Mouse (Mus musculus): ENCODE measurements around the gene Lifr.
A peak's percentile ranks its signal among the peaks of the same experiment; 100 is the strongest.

Gene Lifr

DNA sequence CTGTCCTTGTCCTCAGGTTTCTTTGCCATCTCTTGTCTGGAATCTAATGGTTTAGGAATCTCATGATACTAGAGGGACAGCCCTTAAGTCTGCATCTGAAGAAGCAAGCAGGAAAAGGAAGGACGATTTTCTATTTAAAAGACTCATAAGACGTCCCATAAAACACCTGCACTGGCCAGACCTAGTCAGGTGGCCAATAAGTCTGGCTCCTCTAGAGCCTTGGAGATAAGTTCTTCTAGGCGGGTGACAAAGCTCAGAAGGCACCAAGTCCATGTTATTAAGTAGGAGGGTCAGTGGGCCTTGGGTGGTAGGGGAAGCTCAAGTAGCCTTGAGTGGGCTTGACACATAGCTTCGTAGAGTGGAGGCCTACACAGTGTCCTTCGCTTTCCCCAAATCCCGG lies 67.2 kb downstream of the Lifr start:
- no peak for DNase-seq (ENCODE audit: low spot score in 2 of 2)

GRCm38 (mm10) chr15:7159869-7160268 lies 69.5 kb downstream of the Lifr start:
- no peak for DNase-seq (ENCODE audit: low spot score in 2 of 2)

DNA sequence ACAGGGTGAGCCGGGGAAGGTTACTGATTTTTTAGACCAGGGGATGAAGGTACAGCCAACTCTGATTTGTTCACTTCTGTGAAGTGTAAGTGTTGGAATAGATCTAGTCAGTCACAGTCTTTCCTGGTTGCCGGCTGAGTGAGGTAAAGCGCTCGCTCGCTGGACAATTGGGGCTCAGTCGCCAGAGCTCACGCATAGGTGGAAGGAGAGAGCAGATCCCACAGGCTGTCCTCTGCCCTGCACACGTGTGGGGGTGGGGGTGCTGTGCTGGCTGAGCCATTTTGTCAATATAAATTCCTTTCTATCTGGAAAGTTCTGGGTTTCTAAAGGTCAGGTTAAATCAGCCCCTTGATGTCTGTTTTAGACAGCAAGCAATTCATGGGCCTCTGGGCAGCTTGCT lies 69.9 kb downstream of the Lifr start:
- DNase-seq (ENCODE audit: low spot score in 2 of 2), result no peak

- no peak for DNase-seq (ENCODE audit: low spot score in 2 of 2)
These were observed 73.4 kb downstream of the Lifr start for GRCm38 (mm10) chr15:7163851-7164250.

GRCm38 (mm10) chr15:7166735-7167134 lies 76.3 kb downstream of the Lifr start:
- no peak for DNase-seq (ENCODE audit: low spot score in 2 of 2)

DNA sequence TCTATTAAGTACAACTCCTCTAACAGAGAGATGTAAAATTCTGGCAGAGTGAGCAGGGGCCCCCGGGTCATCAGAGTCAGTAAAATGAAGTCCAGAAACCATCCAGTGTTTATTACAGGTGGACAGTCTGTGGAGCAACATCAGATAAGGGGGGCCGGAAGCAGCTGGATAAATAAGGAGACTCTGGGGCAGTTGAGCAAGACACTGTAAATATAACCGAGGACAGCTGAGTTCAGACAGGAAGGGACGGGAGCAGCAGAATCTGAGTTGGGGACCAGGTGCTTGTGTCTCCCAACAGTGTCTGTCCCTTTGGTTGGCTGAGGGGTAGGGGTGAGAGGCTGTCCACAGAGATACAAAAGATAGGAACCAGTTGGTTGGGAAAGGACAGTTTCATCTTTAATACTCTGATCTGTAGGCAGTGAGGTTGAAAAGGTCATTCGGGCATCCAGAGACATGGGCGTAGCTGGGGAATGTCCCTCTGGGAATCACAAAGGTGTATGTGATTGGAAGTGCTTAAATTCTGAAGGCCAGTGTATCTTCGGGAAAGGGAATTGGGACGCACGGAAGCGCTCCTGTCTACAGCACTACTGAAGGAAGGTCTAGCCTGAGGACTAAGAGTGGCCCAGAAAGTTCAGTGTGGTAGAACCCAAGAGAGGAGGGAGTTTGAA lies 77.0 kb downstream of the Lifr start:
- DNase-seq (ENCODE audit: low spot score in 2 of 2), result no peak

DNA sequence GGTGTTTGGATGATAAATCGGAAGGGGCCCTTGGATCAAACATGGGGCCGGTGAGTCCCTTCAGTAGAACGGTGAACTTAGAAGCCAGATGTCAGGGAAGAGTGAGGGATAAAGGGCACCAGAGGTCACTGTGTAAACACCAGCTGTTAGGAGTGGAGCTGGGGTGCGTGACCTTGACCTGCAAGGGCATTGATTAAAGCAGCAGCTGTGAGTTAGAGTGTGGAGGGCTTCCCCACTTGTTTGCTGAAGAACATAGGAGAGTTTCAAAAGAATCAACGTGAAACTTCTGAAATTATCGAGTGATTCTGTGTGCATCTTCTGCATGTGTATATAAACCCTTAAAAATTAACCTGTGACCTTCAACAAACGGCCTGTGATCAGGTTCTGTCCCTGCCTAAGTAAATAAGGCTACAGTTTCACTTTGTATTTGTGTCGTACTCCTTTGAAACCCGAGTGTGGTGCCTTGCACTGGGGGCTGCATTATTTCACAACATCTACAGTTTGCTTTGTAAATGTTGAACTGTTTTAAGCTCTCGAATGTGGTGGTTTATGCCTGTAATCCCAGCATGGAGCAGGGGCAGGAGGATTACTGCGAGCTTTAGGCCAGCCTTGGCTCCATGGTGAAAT lies 77.6 kb downstream of the Lifr start:
- no peak for DNase-seq (ENCODE audit: low spot score in 2 of 2)

GRCm38 (mm10) chr15:7172875-7173274 lies 82.5 kb downstream of the Lifr start:
- DNase-seq (ENCODE audit: low spot score in 2 of 2), result no peak

- DNase-seq (ENCODE audit: low spot score in 2 of 2), result no peak
These were observed 82.9 kb downstream of the Lifr start for GRCm38 (mm10) chr15:7173346-7173745.

DNA sequence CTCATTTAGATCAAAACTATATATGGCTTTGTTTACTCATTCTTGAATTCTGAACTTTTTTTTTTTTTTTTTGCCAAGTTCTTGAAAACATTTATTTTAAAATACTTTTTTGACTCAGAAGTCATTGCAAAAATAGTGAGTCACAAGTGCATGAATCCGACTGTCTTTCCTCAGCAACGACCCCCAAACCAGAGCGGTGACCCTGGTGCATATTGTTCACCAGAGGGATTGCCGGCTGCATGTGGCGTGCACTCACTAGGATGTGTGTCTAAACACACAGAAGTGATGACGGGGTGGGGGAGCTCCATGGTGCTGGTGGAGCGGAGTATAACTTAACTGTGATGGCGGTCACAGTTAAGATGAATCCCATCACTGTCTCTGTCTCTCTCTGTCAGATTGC lies 83.4 kb downstream of the Lifr start:
- no peak for DNase-seq (ENCODE audit: low spot score in 2 of 2)

- no peak for DNase-seq (ENCODE audit: low spot score in 2 of 2)
These were observed 90.2 kb downstream of the Lifr start for GRCm38 (mm10) chr15:7180576-7180975.

GRCm38 (mm10) chr15:7187682-7188081 lies 97.3 kb downstream of the Lifr start:
- DNase-seq (ENCODE audit: low spot score in 2 of 2), result no peak

- no peak for DNase-seq (ENCODE audit: low spot score in 2 of 2)
These were observed 99.5 kb downstream of the Lifr start for GRCm38 (mm10) chr15:7189678-7190454.

GRCm38 (mm10) chr15:7191074-7191473 lies 100.7 kb downstream of the Lifr start:
- DNase-seq (ENCODE audit: low spot score in 2 of 2), result no peak

- no peak for DNase-seq (ENCODE audit: low spot score in 2 of 2)
These were observed 102.2 kb downstream of the Lifr start for GRCm38 (mm10) chr15:7192582-7192981.

DNA sequence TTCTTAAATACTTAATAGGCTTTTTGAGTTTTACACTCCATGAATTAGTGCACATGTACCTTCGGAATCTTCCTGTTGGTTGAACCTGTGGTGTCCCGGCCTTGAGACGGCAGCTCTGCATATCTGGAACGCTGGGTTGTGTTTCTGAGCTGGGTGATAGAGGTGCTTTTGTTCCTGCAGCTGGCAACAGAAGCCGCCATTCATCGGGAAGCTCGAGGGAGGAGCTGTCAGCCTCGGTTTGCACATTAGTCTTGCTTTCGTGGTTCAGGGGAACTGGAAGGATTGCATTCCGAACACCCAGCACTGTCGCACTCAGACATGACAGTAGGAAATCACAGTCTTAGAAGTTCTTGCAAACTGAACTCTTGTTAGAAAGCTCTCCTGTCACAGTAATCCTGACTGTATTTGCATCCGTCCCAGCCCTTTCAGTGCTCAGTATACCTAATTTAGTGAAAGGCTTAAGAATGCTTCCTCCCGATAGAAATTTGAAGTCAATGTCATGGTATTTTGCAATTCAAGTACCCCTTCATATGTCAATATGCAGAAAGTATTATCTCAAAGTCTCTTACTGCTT lies 103.8 kb downstream of the Lifr start:
- DNase-seq (ENCODE audit: low spot score in 2 of 2), result peak; percentile 54 to 62

GRCm38 (mm10) chr15:7194748-7195221 lies 104.4 kb downstream of the Lifr start:
- DNase-seq (ENCODE audit: low spot score in 2 of 2), result peak; percentile 45 to 52

DNA sequence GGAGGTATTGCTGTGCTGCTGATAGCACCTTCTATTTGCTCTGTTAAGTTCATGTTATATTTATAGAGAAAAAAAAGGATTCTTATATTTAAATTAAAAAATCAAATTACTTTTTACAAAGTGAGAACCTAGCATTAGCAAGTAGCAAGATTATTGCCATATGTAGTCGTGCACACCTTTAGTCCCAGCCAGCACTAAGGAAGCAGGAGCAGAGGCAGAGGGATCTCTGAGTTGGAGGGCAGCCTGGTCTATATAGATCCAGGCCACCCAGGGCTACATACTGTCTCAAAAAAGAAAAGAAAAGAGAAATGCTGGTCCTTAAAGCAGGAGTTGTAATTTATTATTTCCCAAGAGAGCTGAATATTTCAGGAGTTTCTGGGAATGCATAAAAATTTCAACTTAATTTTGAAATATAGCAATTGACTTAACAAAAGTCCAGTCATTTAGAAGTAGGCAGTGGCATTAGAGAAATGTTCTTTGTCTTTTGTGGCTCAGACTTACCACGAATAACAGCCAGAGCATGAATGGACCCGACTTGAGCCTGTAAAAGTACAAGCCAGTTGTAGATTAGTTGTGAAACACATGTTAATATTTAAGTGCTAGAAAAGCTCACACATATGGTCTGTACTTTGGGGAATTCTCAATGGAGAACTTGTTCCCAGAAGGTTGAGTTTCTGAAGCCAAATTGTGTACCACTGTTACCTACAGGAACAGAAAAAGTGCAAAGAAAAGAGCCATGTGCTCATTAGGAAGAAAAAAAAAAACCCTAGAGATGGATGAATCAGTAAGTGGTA lies 107.4 kb downstream of the Lifr start:
- no peak for DNase-seq (ENCODE audit: low spot score in 2 of 2)

DNA sequence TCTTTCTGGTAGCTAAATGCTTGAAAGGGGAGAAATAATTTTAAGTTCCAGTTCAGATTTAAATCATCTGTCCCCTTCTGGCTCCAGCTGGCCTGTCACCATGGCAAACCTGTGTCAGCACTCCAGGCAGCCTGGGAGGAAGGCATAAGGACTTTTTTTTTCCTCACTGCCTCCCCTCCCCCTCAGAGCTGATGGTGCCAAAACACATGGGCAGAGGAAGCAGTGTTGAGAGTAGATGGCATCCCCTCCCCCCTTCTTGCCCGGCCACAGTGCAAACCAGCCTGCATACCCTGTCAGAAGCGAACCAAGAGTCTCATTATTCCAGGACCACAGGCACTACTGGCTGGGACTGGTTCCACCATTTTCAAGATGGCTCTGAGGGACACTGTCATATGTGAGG lies 108.4 kb downstream of the Lifr start:
- DNase-seq (ENCODE audit: low spot score in 2 of 2), result peak; percentile 79 to 81

DNA sequence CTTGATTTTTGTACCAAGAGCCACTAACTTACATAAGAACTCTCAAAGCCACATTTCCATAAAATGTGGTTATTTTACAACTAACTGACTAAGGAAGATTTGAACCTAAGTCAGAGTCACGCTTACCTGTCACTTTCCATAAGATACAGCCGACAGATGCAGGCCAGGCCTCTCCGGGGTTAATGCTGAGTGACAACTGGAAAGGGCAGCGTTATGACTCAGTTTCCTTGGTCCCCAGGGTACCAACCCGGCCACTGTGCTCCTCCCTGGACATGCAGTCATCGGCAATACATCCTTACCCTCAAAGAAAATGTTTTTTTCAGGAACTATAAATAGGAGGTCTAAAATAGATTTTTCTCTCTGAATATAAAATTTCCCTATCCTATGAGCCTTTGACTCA lies 109.9 kb downstream of the Lifr start:
- DNase-seq (ENCODE audit: low spot score in 2 of 2), result no peak
